Mouse (Mus musculus): ENCODE measurements around the gene Sh2d3c.

Gene Sh2d3c

GRCm38 (mm10) chr2:32724832-32725790 is 4.3 kb downstream of the Sh2d3c start:
- DNase-seq (ENCODE audit: low spot score) = no peak

GRCm38 (mm10) chr2:32727435-32727834 is 6.6 kb downstream of the Sh2d3c start:
- DNase-seq (ENCODE audit: low spot score) = peak; percentile 60

GRCm38 (mm10) chr2:32728463-32728862 is 7.6 kb downstream of the Sh2d3c start:
- DNase-seq (ENCODE audit: low spot score) = no peak

GRCm38 (mm10) chr2:32729547-32729946 is 8.7 kb downstream of the Sh2d3c start:
- no peak for DNase-seq (ENCODE audit: low spot score)

GRCm38 (mm10) chr2:32730854-32731253 is 10.0 kb downstream of the Sh2d3c start:
- DNase-seq (ENCODE audit: low spot score) = no peak

- DNase-seq (ENCODE audit: low spot score) = no peak
Measured at GRCm38 (mm10) chr2:32731911-32732310, 11.1 kb downstream of the Sh2d3c start.

- no peak for DNase-seq (ENCODE audit: low spot score)
Measured at GRCm38 (mm10) chr2:32732695-32733094, 11.8 kb downstream of the Sh2d3c start.

- no peak for DNase-seq (ENCODE audit: low spot score)
Measured at GRCm38 (mm10) chr2:32734480-32734879, 13.6 kb downstream of the Sh2d3c start.

- no peak for DNase-seq (ENCODE audit: low spot score)
Measured at GRCm38 (mm10) chr2:32734933-32735332, 14.1 kb downstream of the Sh2d3c start.

- no peak for DNase-seq (ENCODE audit: low spot score)
Measured at GRCm38 (mm10) chr2:32736306-32736829, 15.5 kb downstream of the Sh2d3c start.

GRCm38 (mm10) chr2:32737008-32737407 is 16.2 kb downstream of the Sh2d3c start:
- no peak for DNase-seq (ENCODE audit: low spot score)

GRCm38 (mm10) chr2:32739311-32739710 is 18.5 kb downstream of the Sh2d3c start:
- DNase-seq (ENCODE audit: low spot score) = no peak

GRCm38 (mm10) chr2:32740916-32741272 is 20.0 kb downstream of the Sh2d3c start, which contains the start of gene 6330409D20Rik:
TSS of gene 6330409D20Rik (minus strand) at chr2:32741016.
- DNase-seq (ENCODE audit: low spot score) = no peak

- DNase-seq (ENCODE audit: low spot score) = no peak
Measured at GRCm38 (mm10) chr2:32741273-32742172, 20.7 kb downstream of the Sh2d3c start.

- DNase-seq (ENCODE audit: low spot score) = no peak
Measured at GRCm38 (mm10) chr2:32742173-32742531, 21.3 kb downstream of the Sh2d3c start.

GRCm38 (mm10) chr2:32744272-32744982 is 23.6 kb downstream of the Sh2d3c start:
- no peak for DNase-seq (ENCODE audit: low spot score)

- no peak for DNase-seq (ENCODE audit: low spot score)
Measured at GRCm38 (mm10) chr2:32749082-32749481, 28.2 kb downstream of the Sh2d3c start.

GRCm38 (mm10) chr2:32750199-32750598 is 29.3 kb downstream of the Sh2d3c start:
- no peak for DNase-seq (ENCODE audit: low spot score)

GRCm38 (mm10) chr2:32750887-32751664 is 30.2 kb downstream of the Sh2d3c start:
- no peak for DNase-seq (ENCODE audit: low spot score)

GRCm38 (mm10) chr2:32751665-32752033 is 30.8 kb downstream of the Sh2d3c start:
- no peak for DNase-seq (ENCODE audit: low spot score)

GRCm38 (mm10) chr2:32752181-32752580 is 31.3 kb downstream of the Sh2d3c start:
- DNase-seq (ENCODE audit: low spot score) = no peak

Data from c-Kit-positive CD71-positive TER-119-positive erythroid progenitor cells, embryonic 14.5 days (primary cell).